Mouse (Mus musculus) embryonic stem cell, embryonic (primary cell): ENCODE results near the gene Hyou1.

Experiments used
- CTCF ChIA-PET, 4 experiments: fragments of 300-600 bp in 2 of 4; fragments of 350-600 bp in 2 of 4; sonication (Branson Sonifier 250); formaldehyde crosslinking; loops; one replicate each; lab custom pipeline; 2022; ENCODE audit warnings: inconsistent platforms in 2 of 4; lab: Charles Lee
- POLR2A ChIA-PET, 4 experiments: fragments of 300-600 bp in 2 of 4; fragments of 350-600 bp in 2 of 4; sonication (Branson Sonifier 250); formaldehyde crosslinking; loops; one replicate each; lab custom pipeline; 2022; ENCODE audit warnings: antibody characterized with exemption in 4 of 4, inconsistent platforms in 1 of 4; lab: Charles Lee

Hyou1 gene

DNA sequence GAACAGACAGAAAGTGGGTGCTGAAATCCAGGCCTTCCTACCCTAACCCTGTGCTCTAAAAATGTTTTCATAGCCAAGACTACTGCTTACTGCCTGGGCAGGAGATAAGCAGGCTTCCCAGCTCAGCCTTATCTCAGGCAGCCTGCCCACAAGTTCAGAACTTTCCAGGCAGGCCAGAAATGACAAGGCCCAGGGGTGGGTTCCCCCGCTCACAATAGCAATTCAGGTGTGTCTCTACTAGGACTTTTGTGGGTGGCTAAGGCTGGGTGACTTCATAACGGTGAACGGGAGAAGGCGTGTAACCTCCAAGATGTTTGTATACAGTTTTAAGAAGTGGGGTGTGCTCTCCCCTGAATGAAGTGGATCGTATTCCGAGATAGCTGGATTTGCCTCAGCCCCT lies 36.0 kb upstream of the Hyou1 start:
- POLR2A ChIA-PET: interaction anchor here (0.6 to 8.5 kb wide), 62 partner anchors 8 to 422 kb away, joined by 3 to 446 read pairs (median 5); partner anchors contain the start of genes C2cd2l (in 4 of the 4), H2afx (in 4 of the 4), Dpagt1 (in 3 of the 4) and Hyou1 (in 3 of the 4)

DNA sequence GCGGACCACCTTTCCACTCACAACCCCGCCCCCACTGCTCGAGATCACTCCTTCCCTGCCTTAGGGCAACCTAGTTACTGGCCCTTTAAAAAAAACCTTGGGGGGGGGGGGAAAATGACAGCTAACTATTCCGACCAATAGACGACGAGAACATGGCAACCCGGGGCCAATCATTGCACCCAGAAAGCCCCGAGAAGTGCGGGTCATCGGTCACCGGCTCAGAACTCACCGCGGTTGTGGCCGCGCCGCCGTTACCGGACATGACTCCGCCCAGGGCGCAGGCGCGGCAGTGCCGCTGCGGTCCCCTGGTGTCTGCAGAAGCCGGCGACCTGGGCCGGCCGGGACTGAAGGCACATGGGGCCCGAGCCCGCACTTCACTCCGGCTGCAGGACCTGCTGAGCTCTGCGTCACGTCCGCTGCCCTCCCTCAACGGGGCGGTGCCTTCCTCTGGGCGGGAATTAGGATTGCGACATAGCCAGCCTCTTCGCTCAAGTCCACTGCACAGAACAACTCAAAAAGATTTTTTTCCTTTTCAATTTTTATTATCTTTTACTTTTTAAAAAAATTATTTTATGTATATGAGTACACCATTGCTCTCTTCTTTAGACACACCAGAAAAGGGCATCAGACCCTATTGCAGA lies 35.4 kb upstream of the Hyou1 start, which contains the start of gene Hmbs:
TSS of gene Hmbs (minus strand) at position 448 of the 641 bp plus-strand sequence.
- CTCF ChIA-PET: interaction anchor here (0.6 to 1.9 kb wide), 19 partner anchors 8 to 235 kb away, joined by 3 to 13 read pairs (median 4); partner anchors contain the start of genes Vps11 (in 3 of the 4), Dpagt1 (in 1 of the 4), H2afx (in 1 of the 4) and Hyou1 (in 1 of the 4)
- POLR2A ChIA-PET: interaction anchor here (0.6 to 8.5 kb wide), 68 partner anchors 9 to 923 kb away, joined by 3 to 446 read pairs (median 5); partner anchors contain the start of genes C2cd2l (in 4 of the 4), H2afx (in 4 of the 4), Dpagt1 (in 3 of the 4) and Hyou1 (in 3 of the 4)

More for the DNA sequence above, 36.0 kb upstream of the Hyou1 start:
- CTCF ChIA-PET: interaction anchor here (0.6 to 1.9 kb wide), 18 partner anchors 9 to 249 kb away, joined by 3 to 13 read pairs (median 4); partner anchors contain the start of genes Vps11 (in 3 of the 4), Dpagt1 (in 1 of the 4), H2afx (in 1 of the 4) and Hyou1 (in 1 of the 4)

DNA sequence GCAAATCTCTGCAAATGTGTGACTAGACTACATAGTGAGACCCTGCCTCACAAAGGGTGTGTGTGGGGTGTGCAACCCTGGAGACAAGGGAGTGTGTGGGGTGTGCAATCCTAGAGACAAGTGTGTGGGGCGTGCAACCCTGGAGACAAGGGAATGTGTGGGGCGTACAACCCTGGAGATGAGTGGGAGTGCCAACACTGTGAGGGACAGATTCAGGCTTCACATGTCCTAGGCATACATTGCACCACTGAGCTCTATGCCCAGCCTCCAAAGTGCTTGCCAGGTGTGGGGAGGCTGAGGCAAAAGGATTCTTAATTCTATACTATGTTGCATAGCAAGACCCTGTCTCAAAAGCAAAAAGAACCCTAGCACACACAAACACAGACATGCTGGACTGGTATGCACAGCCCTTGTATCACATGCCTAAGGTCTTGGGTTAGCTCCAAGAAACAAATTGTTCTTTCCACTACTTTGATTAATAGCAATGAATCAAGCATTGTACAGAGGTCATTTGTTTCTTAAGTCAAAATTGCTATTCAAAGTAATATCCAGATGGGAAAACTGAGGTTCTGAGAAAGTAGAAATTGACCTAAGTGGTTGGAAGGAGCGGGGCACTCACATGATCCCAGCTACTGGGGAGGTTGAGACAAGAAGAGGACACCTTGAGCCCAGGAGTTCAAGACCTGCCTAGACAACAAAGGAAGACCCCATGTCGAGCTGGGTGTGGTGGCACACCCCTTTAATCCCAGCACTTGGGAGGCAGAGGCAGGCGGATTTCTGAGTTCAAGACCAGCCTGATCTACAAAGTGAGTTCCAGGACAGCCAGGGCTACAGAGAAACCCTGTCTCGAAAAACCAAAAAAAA lies 33.5 kb upstream of the Hyou1 start:
- ChIA-PET CTCF (interaction anchor here in 2 of 4 experiments (0.5 to 2.9 kb wide), 7 partner anchors 16 to 393 kb away, joined by 3 to 12 read pairs (median 4); partner anchors contain the start of gene Vps11 (in 2 of the 2)), POLR2A (interaction anchor here (0.7 to 8.5 kb wide), 32 partner anchors 8 to 289 kb away, joined by 3 to 446 read pairs (median 8); partner anchors contain the start of genes H2afx (in 4 of the 4), C2cd2l (in 2 of the 4), Ccdc84 (in 2 of the 4) and Dpagt1 (in 2 of the 4))

DNA sequence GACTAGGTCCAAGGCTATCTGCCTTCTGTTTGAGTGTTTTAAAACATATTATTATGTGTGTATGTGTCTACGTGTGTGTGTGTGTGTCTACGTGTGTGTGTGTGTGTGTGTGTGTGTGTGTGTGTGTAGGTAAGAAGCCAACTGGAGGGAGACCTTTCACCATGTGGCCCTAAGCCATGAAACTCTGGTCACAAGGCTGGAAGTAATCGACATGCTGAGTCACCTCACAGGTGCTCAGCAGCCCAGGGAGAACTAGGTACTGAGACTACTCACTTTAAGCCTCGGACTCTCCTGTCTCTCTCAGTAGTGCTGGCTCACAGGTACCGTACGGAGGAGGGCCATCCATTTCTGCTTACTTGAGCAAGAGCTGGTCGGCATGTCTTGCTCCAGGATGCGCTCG lies 32.1 kb upstream of the Hyou1 start:
- ChIA-PET CTCF (interaction anchor here in 2 of 4 experiments (0.6 to 2.9 kb wide), 5 partner anchors 8 to 36 kb away, joined by 3 to 12 read pairs (median 5); partner anchors contain the start of gene Vps11 (in 1 of the 2)), POLR2A (interaction anchor here (0.5 to 8.5 kb wide), 34 partner anchors 8 to 550 kb away, joined by 3 to 446 read pairs (median 6); partner anchors contain the start of genes H2afx (in 4 of the 4), Hyou1 (in 3 of the 4), C2cd2l (in 2 of the 4) and Ccdc84 (in 2 of the 4))

DNA sequence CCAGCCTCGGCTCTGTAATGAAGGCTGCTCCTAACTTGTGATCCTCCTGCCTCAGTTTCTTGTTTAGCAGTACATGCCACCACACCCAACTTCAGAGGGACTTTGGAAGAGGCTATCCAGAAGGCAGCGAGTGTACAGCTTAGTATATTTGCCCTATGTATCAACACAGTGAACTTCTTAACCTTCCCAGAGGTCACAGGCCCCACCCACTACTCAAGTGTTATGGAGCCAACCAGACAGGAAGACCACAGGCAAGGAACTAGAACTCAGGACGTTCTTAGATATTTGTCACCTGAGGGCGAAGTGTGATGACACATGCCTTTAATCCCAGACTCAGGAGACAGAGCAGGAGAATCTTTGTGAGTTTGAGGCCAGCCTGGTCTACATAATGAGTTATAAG lies 31.7 kb upstream of the Hyou1 start:
- ChIA-PET CTCF (interaction anchor here in 1 of 4 experiments (0.7 to 2.9 kb wide), 5 partner anchors 9 to 363 kb away, joined by 3 to 12 read pairs (median 3); partner anchors contain the start of gene Vps11), POLR2A (interaction anchor here (0.5 to 8.5 kb wide), 27 partner anchors 8 to 550 kb away, joined by 3 to 446 read pairs (median 6); partner anchors contain the start of genes H2afx (in 4 of the 4), Hyou1 (in 3 of the 4), Vps11 (in 3 of the 4) and C2cd2l (in 2 of the 4))

DNA sequence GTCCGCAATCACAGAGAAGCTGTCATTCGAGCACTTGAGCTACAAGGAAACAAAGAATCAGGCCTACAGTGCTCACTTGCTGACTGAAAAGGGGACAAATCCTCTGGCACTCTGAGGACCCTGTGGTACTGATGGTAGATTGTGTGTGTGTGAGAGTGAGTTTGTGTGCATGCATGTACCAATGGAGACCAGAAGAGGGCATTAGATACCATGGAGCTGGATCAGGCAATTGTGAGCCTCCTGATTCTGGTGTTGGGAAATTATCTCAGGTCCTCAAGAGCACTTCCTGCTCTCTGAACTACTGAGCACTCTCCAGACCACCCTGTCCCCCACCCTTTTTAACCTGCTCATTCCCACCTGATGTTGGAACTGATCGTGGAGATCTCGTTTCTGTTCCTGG lies 30.7 kb upstream of the Hyou1 start:
- ChIA-PET CTCF (interaction anchor here (0.5 to 2.5 kb wide), 15 partner anchors 10 to 1495 kb away, joined by 3 to 8 read pairs (median 3); partner anchors contain the start of genes H2afx (in 2 of the 4) and Vps11 (in 2 of the 4)), POLR2A (interaction anchor here (0.5 to 8.5 kb wide), 23 partner anchors 9 to 222 kb away, joined by 3 to 446 read pairs (median 5); partner anchors contain the start of genes H2afx (in 4 of the 4), Vps11 (in 3 of the 4), Hyou1 (in 2 of the 4) and Dpagt1 (in 1 of the 4))

DNA sequence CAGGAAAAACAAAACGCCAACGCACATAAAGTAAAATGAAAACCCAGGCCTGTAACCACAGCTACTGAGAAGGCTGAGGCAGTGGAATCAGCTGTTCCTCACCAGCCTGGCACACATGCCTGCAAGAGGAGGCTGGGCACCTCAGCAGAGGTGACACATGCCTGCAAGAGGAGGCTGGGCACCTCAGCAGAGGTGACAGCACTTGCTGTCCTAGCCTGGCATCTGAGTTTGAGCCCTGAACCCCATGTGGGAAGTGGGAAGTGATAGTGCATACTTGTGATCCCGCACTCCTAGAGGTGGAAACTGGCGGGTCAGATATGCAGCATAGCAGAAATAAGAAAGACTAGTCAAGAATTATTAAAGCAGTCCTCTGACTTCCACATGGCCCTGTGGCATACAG lies 27.9 kb upstream of the Hyou1 start:
- CTCF ChIA-PET: interaction anchor here in 2 of 4 experiments (0.6 to 1.0 kb wide), 2 partner anchors 10 to 225 kb away, joined by 3 to 4 read pairs; partner anchors contain the start of gene Vps11 (in 1 of the 2)
- POLR2A ChIA-PET: interaction anchor here in 3 of 4 experiments (0.6 to 6.3 kb wide), 8 partner anchors 10 to 37 kb away, joined by 3 to 82 read pairs (median 12); partner anchors contain the start of genes H2afx (in 2 of the 3), Vps11 (in 2 of the 3), C2cd2l (in 1 of the 3) and Dpagt1 (in 1 of the 3)

DNA sequence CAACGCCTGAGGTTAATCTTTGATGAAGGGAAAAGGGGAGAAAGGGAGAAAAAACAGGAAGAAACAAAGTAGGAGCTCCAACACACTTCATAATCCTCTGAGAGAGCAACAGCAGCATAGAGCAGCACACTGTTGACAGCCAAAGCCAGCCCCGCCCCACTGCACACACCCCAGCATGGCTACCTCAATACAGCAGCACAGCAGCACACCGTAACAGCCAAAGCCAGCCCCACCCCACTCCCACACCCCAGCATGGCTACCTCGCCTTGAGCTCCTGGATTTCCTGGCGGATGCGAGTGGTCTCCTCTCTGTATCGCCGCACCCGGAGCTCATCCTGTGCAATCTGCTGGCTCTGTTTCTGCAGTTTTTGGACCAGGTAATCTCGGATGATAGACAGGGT lies 27.0 kb upstream of the Hyou1 start:
- POLR2A ChIA-PET: interaction anchor here (0.6 to 6.3 kb wide), 25 partner anchors 8 to 238 kb away, joined by 3 to 82 read pairs (median 6); partner anchors contain the start of genes C2cd2l (in 3 of the 4), H2afx (in 3 of the 4), Vps11 (in 3 of the 4) and Dpagt1 (in 2 of the 4)
- CTCF ChIA-PET: interaction anchor here in 3 of 4 experiments (0.6 to 2.7 kb wide), 5 partner anchors 9 to 278 kb away, joined by 3 to 14 read pairs (median 3); partner anchors contain the start of gene Vps11 (in 1 of the 3)

DNA sequence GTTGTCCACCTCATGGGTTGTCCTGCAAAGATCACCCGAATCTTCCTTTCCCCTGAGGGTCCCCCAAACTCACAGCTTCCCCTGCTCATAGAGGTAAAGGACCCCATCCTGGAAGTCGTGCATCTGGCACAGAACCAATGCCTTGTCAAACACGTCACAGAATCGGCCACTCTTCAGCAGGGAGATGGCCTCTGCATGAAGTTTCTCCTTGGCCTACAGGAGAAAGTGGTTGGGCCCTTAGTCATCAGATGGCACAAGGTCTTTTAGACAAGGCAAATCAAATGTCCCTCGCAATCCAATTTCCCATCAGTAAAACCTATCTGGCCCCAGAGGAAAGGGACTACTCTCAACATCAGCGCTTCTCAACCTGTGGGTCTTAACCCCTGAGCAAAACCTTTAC lies 26.1 kb upstream of the Hyou1 start:
- CTCF ChIA-PET: interaction anchor here in 2 of 4 experiments (0.7 to 2.7 kb wide), 7 partner anchors 9 to 234 kb away, joined by 3 to 14 read pairs (median 3); partner anchors contain the start of genes Hmbs (in 1 of the 2), Hyou1 (in 1 of the 2) and Vps11 (in 1 of the 2)

DNA sequence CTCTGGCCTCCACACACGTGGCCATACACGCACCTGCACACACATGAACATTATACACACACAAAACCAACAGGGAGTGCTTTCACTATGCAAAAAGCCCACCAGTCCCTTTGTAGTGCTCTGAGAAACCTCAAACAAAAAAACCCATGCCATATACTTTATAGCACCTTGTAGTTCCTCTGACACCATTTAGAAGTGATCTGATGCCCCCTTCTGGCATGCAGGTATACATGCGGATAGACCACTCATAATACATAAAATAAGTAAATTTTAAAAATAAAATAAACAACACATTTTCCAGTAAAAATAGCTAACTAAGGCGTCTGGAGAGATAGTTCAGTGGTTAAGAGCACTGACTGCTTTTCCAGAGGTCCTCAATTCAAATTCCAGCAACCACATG lies 22.1 kb upstream of the Hyou1 start:
- POLR2A ChIA-PET: interaction anchor here in 1 of 4 experiments (5.9 to 8.7 kb wide), 2 partner anchors 12 to 21 kb away, joined by 100 to 120 read pairs; partner anchors contain the start of genes H2afx and Hmbs
- CTCF ChIA-PET: no interaction called here

More for the DNA sequence above, 26.1 kb upstream of the Hyou1 start:
- POLR2A ChIA-PET: interaction anchor here (0.6 to 6.3 kb wide), 32 partner anchors 8 to 244 kb away, joined by 3 to 82 read pairs (median 4); partner anchors contain the start of genes C2cd2l (in 3 of the 4), H2afx (in 3 of the 4), Vps11 (in 3 of the 4) and Dpagt1 (in 2 of the 4)

DNA sequence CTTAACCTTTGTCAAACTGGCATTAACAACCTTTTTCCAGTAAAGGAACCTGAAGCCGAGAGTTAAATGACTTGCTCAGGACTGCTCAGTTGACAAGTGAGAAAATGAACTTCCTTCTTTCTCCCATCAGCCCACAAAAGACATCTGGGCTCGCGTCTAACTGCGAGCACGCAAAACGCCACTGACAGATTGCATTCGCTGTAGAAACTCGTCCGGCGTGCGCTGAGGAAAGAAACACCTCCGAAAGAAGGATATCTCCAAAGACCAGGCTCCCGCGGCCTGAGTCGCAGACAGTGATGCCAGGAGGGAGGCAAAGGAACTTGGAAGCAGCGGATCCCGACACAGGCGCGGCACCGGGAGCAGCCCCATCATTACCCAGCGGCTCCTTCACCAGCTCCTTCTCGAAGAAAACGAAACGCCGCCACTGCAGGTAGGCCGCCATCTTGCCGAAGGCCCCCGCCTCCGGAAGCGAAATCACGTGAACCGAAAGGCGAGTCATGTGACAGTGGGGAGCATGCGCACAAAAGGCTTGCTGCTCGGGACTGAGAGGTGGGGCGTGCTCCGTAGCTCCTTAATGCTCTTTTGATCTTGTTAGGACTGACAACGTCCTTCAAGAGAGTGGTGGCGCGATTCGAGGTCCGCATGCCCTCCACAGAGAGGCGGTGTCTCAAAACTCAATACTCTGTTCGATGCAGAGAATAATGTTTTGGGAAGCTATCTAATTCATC lies 17.9 kb upstream of the Hyou1 start, which contains the start of gene Vps11:
TSS of gene Vps11 (minus strand) at position 481 of the 728 bp plus-strand sequence.
- POLR2A ChIA-PET: interaction anchor here (0.6 to 8.7 kb wide), 113 partner anchors 7 to 1677 kb away, joined by 3 to 120 read pairs (median 4); partner anchors contain the start of genes Hyou1 (in 4 of the 4), C2cd2l (in 3 of the 4), Cbl (in 3 of the 4) and Dpagt1 (in 3 of the 4)
- CTCF ChIA-PET: interaction anchor here (0.5 to 2.6 kb wide), 71 partner anchors 8 to 965 kb away, joined by 3 to 29 read pairs (median 4); partner anchors contain the start of genes Hmbs (in 3 of the 4), Hyou1 (in 3 of the 4), Bcl9l (in 2 of the 4) and Cbl (in 2 of the 4)

DNA sequence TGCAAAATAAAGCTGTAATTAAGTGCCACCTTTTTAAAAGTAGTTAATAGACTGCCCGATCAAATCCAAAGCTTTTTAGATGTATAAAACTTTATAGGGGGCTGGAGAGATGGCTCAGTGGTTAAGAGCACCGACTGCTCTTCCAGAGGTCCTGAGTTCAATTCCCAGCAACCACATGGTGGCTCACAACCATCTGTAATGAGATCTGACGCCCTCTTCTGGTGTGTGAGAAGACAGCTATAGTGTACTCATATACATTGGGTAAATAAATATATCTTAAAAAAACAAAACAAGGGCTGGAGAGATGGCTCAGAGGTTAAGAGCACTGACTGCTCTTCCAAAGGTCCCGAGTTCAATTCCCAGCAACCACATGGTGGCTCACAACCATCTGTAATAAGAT lies 17.4 kb upstream of the Hyou1 start:
- ChIA-PET POLR2A (interaction anchor here (0.6 to 8.7 kb wide), 97 partner anchors 8 to 1677 kb away, joined by 3 to 120 read pairs (median 5); partner anchors contain the start of genes Hyou1 (in 4 of the 4), Cbl (in 3 of the 4), Dpagt1 (in 3 of the 4) and H2afx (in 3 of the 4)), CTCF (interaction anchor here (0.6 to 2.6 kb wide), 61 partner anchors 9 to 965 kb away, joined by 3 to 29 read pairs (median 4); partner anchors contain the start of genes Hyou1 (in 3 of the 4), Bcl9l (in 2 of the 4), H2afx (in 2 of the 4) and Hmbs (in 2 of the 4))

DNA sequence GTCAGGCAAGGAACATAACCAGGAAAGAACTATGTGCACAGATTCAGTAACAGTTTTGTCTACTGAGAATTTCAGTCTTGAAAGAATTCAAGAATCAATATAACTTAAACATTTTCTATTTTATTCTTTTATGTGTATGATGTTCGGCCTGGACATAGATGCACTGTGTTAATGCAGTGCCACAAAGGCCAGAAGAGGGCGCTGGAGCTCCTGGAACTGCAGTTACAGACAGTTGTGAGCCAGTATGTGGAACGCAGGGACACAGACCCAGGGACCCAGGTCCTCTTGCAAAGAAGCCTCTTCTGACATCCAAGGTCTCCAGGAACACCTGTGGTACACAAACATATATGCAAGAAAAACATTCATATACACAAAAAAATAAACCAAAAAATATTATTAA lies 14.8 kb upstream of the Hyou1 start:
- POLR2A ChIA-PET: interaction anchor here in 3 of 4 experiments (0.5 to 8.7 kb wide), 19 partner anchors 9 to 307 kb away, joined by 3 to 120 read pairs (median 3); partner anchors contain the start of genes Hyou1 (in 3 of the 3), H2afx (in 2 of the 3), Dpagt1 (in 1 of the 3) and Hmbs (in 1 of the 3)
- CTCF ChIA-PET: interaction anchor here in 3 of 4 experiments (0.5 to 2.0 kb wide), 17 partner anchors 9 to 291 kb away, joined by 3 to 18 read pairs (median 3); partner anchors contain the start of genes Hmbs (in 2 of the 3), Hyou1 (in 2 of the 3) and Ccdc84 (in 1 of the 3)

DNA sequence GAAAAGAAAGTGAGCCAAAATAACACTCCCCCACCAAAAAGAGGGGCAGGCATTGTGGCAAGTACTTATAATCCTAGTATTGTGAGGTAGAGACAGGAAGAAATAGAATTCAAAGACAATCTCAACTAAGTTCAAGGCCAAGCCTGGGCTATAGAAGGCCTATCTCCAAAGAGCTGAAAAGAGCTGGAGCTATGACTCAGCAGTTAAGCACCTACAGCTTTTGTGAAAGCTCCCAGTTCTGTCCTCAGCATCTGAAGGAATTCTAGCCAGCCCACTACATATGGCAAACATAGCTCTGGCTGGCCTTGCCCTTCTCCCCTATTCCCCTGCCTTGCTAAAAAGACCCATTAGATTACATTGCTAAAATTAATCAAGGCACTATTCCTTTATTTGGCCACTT lies 5.9 kb upstream of the Hyou1 start:
- POLR2A ChIA-PET: interaction anchor here in 2 of 4 experiments (0.9 to 1.6 kb wide), 4 partner anchors 9 to 12 kb away, joined by 3 to 9 read pairs (median 5); partner anchors contain the start of gene Vps11 (in 2 of the 2)
- CTCF ChIA-PET: interaction anchor here in 1 of 4 experiments (0.6 to 1.2 kb wide), 3 partner anchors 9 to 213 kb away, joined by 3 to 18 read pairs (median 8); partner anchors contain the start of gene Vps11
